Mouse (Mus musculus) liver, postnatal 0 days (tissue): ENCODE data around the gene Agl. TPM values are rescaled to one million over a fixed set of nuclear protein-coding genes. Genes with fewer than 3 reads are reported as not detected.

Experiments used
- ATAC-seq: fragments of 200-750 bp; cut with Nextera tagmentation; 2 replicates; pipeline ENCODE4 v1.8.0; 2017; ENCODE audit warnings: mild to moderate bottlenecking, moderate library complexity
- DNase-seq: peaks from one replicate; pipeline ENCODE4 v3.0.0-alpha.2; 2016
- H3K27ac ChIP-seq: fragments of 300-500 bp; sonication (generic); 2 replicates; pipeline ENCODE4 v1.5.1; 2014; ENCODE audit warnings: antibody characterized with exemption, moderate library complexity, mild to moderate bottlenecking, low read depth
- H3K27me3 ChIP-seq: fragments of 300-500 bp; sonication (generic); 2 replicates; pipeline ENCODE4 v1.6.1; 2014; ENCODE audit warnings: low read length, control low read depth, mixed read lengths; ENCODE audit not compliant: insufficient read depth
- H3K36me3 ChIP-seq: fragments of 300-500 bp; sonication (generic); replicated peaks from 2 replicates; pipeline ENCODE4 v1.6.1; 2014; ENCODE audit warnings: mild to moderate bottlenecking, control low read depth, low read length, moderate library complexity, mixed read lengths; ENCODE audit not compliant: insufficient read depth
- H3K4me1 ChIP-seq: fragments of 300-500 bp; sonication (generic); 2 replicates; pipeline ENCODE4 v1.6.1; 2014; ENCODE audit warnings: antibody characterized with exemption, mild to moderate bottlenecking, control low read depth; ENCODE audit not compliant: insufficient read depth
- H3K4me2 ChIP-seq: fragments of 300-500 bp; sonication (generic); 2 replicates; pipeline ENCODE4 v1.6.1; 2014; ENCODE audit warnings: low read depth, mild to moderate bottlenecking, low read length, moderate library complexity, mixed read lengths
- H3K4me3 ChIP-seq: fragments of 300-500 bp; sonication (generic); 2 replicates; pipeline ENCODE4 v1.5.1; 2014; ENCODE audit warnings: low read depth, low read length
- H3K9ac ChIP-seq: fragments of 300-500 bp; sonication (generic); replicated peaks from 2 replicates; pipeline ENCODE4 v1.6.1; 2014; ENCODE audit warnings: mild to moderate bottlenecking, moderate library complexity
- H3K9me3 ChIP-seq: fragments of 300-500 bp; sonication (generic); 2 replicates; pipeline ENCODE4 v1.6.1; 2016; ENCODE audit warnings: mild to moderate bottlenecking, control low read depth, low read length, mixed read lengths
- CTCF ChIP-seq: sonication (generic); IDR thresholded peaks from 2 replicates; pipeline ENCODE4 v1.5.1; 2016; ENCODE audit warnings: antibody characterized with exemption, low read depth
- EP300 ChIP-seq: IDR thresholded peaks from 2 replicates; pipeline ENCODE4 v1.6.1; 2016; ENCODE audit warnings: antibody characterized with exemption, low read depth, mild to moderate bottlenecking
- WGBS: fragments of 180-500 bp; shearing (Covaris S2); extraction: QIAGEN DNeasy Blood & Tissue Kit; methylation state at CpG from one replicate; pipeline ENCODE4 v1.1.7; 2014; ENCODE audit not compliant: insufficient replicate concordance; 5-methylcytosine and 5-hydroxymethylcytosine counted together
- polyA plus RNA-seq: library from polyadenylated mRNA; unstranded; fragments of >200 nt; fragmentation: Nextera tagmentation; extraction: Ambion mirVana; gene quantifications from 2 replicates; pipeline ENCODE4 v1.2.1, GENCODE M21; 2015

The Agl gene
- polyA plus RNA-seq, 1 experiment from 2014 or later: 8.4 TPM

DNA sequence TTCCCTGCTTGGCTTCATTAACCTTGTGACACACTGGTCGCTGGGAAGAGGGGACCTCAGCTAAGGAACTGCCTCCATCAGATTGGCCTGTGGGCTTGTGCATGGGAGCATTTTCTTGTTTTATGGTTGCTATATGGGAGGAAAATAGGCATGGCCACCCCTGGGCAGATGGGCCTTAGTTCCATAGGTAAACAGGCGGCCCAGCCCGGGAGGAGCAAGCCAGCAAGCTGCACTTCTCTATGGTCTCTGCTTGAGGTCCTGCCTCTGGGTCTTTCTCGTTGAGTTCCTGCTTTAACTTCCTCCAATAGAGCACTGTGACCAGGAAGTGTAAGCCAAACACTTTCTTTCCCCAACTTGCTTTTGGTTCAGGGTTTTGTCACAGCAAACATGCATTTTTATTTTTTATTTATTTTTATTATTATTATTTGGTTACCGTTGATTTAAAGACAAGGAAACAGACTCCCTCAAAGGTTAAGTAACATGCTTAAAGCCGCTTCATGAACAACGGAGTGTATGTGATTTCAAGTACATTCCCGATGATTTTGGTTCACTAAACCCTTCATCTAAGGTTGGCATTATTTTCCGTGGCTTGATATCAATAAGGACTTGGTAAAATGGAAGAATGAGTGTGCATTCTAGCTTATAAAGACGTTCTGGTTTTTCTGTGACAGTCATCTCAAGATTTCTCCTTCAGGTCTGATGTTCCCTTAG, 696 bp upstream of the Agl start:
- H3K4me3 ChIP-seq: peak overlapping the region; percentile 89
- H3K4me2 ChIP-seq: peak overlapping the region; percentile 91
- peaks cover 28% of the 10 kb centered on the region for H3K4me1 ChIP-seq
- peaks cover 4% of the 10 kb centered on the region for H3K36me3 ChIP-seq
- ATAC-seq (peak; percentile 58), DNase-seq (peak; percentile 49)
- H3K27me3 ChIP-seq: no peaks in the 10 kb centered on the region
- peak overlapping the region; percentile 88 for H3K9ac ChIP-seq
- peak overlapping the region; percentile 93 for H3K27ac ChIP-seq
- TF ChIP-seq CTCF: no peak
- TF ChIP-seq EP300: peak; percentile 2; the same call in 1 of the 2 replicates
- H3K9me3 ChIP-seq: no peaks in the 10 kb centered on the region
- 57% methylated on average over 10 of the region's 10 CpGs for WGBS

DNA sequence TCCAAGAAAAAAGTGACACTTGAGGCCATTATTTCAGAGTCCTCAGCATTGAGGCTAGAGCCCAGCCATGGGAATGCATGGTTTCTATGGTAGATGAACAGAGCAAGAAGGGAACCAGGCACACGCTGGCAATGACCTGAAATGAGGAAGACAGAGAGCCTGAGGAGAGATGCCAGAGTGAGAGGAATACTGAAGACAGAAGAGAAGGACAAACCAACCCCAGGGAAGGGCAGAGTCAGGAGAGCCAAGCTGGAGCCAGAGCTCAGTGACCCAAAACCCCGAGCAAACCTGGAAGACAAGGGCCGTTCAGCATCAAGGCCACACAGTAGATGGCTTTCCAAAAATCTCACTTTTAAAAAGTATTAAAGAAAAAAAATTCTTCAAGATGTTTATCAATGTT, 2.1 kb downstream of the Agl start:
- 72% methylated on average over 3 of the region's 3 CpGs for WGBS
- H3K27me3 ChIP-seq: no peaks in the 10 kb centered on the region
- H3K4me1 ChIP-seq: peaks cover 36% of the 10 kb centered on the region
- H3K27ac ChIP-seq: no peak overlapping the region
- no peaks in the 10 kb centered on the region for H3K9me3 ChIP-seq
- TF ChIP-seq CTCF: no peak
- TF ChIP-seq EP300: no peak
- DNase-seq: no peak
- no peak overlapping the region for H3K4me3 ChIP-seq
- H3K9ac ChIP-seq: no peak overlapping the region
- peaks cover 6% of the 10 kb centered on the region for H3K36me3 ChIP-seq
- peak overlapping the region; percentile 91 for H3K4me2 ChIP-seq
- ATAC-seq: no peak

DNA sequence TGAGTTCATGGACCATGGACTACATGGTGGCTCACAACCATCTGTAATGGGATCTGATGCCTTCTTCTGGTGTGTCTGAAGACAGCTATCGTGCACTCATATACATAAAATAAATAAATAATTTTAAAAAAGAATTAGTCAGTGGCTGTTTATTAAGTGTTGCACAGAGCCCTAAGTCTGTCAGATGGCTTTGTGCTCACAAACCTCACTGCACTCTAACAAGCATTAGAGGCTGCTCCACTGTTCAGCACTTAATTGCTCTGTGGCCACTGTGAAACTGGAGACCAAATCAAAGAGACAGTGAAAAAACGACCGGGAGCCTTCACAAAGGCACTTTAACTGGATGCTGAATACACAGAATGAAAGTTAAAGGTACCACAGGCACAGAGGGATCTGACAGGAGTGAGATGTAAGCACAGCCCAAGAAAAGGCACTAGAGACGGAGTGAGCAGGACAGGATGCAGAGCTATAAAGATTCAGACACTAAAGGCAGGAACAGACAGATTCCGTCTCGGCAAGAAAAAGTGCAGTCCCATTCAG, 3.1 kb downstream of the Agl start:
- H3K9ac ChIP-seq: no peak overlapping the region
- H3K4me2 ChIP-seq: 0 out of 2 replicates have a peak overlapping the region, but pooled peaks have one; percentile 91
- no peak overlapping the region for H3K4me3 ChIP-seq
- WGBS: 73% methylated on average over 6 of the region's 6 CpGs
- H3K9me3 ChIP-seq: no peaks in the 10 kb centered on the region
- 0 out of 2 replicates have a peak overlapping the region, but pooled peaks have one; percentile 11 for H3K27ac ChIP-seq
- TF ChIP-seq CTCF: no peak
- TF ChIP-seq EP300: no peak
- ATAC-seq (no peak), DNase-seq (no peak)
- H3K36me3 ChIP-seq: peaks cover 6% of the 10 kb centered on the region
- peaks cover 36% of the 10 kb centered on the region for H3K4me1 ChIP-seq
- no peaks in the 10 kb centered on the region for H3K27me3 ChIP-seq

DNA sequence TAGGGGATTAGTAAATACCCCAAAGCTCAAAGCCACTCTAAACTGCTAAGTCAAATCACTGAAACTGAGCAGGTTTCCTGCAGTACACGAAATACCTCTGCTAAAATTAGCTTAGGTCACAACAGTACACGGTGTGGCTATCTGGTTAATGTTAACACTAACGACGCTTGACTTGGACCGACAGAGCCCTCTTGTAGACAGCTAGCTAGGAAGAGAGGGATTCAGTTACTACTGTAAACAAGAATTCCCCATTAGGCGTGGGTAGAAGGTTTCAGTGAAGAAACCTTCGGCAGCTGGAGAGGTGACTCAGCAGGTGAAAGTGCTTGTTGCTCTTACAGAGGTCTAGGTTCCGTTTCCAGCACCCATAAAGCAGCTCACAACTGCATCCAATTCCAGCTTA, 6.2 kb downstream of the Agl start:
- TF ChIP-seq EP300: no peak
- TF ChIP-seq CTCF: no peak
- Histone ChIP-seq H3K4me3 (no peak overlapping the region), H3K27ac (peak overlapping the region; percentile 56), H3K9ac (no peak overlapping the region), H3K4me1 (peaks cover 19% of the 10 kb centered on the region), H3K27me3 (no peaks in the 10 kb centered on the region), H3K36me3 (peaks cover 8% of the 10 kb centered on the region), H3K4me2 (peak overlapping the region; percentile 27; the same call in 1 of the 2 replicates), H3K9me3 (no peaks in the 10 kb centered on the region)
- WGBS: 51% methylated on average over 8 of the region's 8 CpGs
- ATAC-seq (no peak), DNase-seq (no peak)

DNA sequence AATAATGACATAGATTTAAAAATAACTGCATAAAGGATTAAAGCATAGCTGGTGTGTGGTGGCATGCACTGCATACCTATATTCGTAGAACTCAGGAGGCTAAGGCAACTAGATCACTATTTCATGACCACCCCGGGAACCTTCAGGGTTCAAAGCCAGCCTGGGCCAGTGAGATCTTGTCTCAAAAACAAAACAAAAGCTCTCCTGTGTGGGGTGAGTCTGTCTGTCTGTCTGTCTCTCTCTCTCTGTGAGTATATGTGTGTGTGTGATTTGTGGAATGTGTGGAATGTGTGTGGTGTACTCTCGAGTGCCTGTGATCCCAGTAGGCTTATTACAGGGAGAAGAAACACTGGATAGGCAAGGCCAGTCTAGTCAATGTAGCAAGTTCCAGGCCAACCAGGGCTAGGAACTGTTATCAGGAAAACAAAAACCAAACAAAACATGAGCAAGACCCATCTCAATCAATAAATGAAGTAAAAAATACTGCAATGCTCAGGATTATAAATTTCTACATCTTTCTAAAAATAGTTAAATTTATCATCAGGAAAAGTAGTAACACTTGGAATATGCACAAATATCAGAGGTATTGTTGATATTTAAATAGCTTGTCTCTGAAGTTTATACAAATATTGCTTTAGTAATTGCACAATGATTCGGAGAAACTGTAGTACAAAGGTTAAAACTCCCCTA, 9.0 kb downstream of the Agl start:
- H3K4me3 ChIP-seq: no peak overlapping the region
- WGBS: 65% methylated on average over 4 of the region's 4 CpGs
- no peak overlapping the region for H3K4me2 ChIP-seq
- no peaks in the 10 kb centered on the region for H3K27me3 ChIP-seq
- DNase-seq: no peak
- no peak overlapping the region for H3K9ac ChIP-seq
- peaks cover 8% of the 10 kb centered on the region; the same call in 1 of the 2 replicates for H3K4me1 ChIP-seq
- peaks cover 12% of the 10 kb centered on the region for H3K36me3 ChIP-seq
- peak overlapping the region; percentile 46; the same call in 1 of the 2 replicates for H3K27ac ChIP-seq
- H3K9me3 ChIP-seq: no peaks in the 10 kb centered on the region
- TF ChIP-seq EP300 (0 out of 2 replicates have a peak, but pooled peaks have one; percentile 23), CTCF (no peak)
- ATAC-seq: peak; percentile 68

GRCm38 (mm10) chr3:116788851-116789250, 19.1 kb downstream of the Agl start:
- H3K9me3 ChIP-seq: no peaks in the 10 kb centered on the region
- H3K4me3 ChIP-seq: no peak overlapping the region
- 83% methylated on average over 5 of the region's 5 CpGs for WGBS
- H3K4me2 ChIP-seq: no peak overlapping the region
- H3K4me1 ChIP-seq: no peaks in the 10 kb centered on the region
- no peak overlapping the region for H3K27ac ChIP-seq
- ATAC-seq (no peak), DNase-seq (no peak)
- no peaks in the 10 kb centered on the region for H3K27me3 ChIP-seq
- no peak overlapping the region for H3K9ac ChIP-seq
- TF ChIP-seq EP300: no peak
- no peak for TF ChIP-seq CTCF
- H3K36me3 ChIP-seq: peaks cover 51% of the 10 kb centered on the region
